Mouse (Mus musculus) urinary bladder, postnatal 36 days (tissue): ENCODE data around the gene Kcnc4.

Source experiments
- DNase-seq, 2 experiments: peaks; one replicate each; pipeline ENCODE4 v3.0.0; 2022; ENCODE audit warnings: low spot score in 2 of 2, mixed read lengths in 1 of 2

Gene Kcnc4

GRCm38 (mm10) chr3:107458104-107458503 is 1.2 kb downstream of the Kcnc4 start:
- DNase-seq = no peak

DNA sequence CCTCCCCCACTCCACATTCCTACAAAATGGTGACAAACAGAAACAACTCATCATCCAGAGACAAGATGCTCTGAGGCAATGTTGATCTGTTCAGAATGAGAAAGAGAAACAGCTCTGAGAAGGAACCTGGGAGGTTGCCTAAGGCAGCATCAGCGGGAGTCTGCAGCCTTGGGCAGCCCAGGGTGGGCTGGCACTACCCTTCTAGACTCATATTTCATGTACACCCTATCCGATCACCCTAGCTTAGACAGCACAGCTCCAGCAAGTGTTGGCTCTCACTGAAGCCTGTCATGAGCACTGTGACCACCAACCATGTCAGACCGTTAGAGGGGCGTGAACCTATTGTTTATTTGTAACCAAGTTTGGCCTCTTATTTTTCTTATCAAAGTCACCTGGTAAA is 5.1 kb downstream of the Kcnc4 start:
- DNase-seq = no peak

GRCm38 (mm10) chr3:107446822-107447221 is 12.5 kb downstream of the Kcnc4 start:
- no peak for DNase-seq

DNA sequence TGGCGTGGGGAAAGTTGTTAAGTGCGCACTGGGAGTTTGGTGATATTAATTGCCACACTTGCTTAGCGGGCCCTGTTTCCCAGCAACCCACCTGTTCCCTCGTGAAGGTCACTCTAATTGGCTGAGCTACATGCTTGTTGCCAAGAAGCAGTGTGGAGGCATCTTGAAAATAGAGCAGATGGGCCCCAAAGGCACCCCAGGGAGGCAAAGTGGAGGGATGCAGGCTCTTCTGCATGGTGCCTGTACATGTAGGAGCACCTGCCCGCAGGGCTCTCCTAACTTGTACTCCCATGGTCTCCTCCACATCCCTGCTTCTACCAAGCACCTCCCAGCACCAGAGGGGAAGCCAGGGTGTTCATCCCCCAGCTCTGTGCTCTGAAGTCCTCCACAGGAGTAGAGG is 15.5 kb downstream of the Kcnc4 start:
- DNase-seq = no peak

DNA sequence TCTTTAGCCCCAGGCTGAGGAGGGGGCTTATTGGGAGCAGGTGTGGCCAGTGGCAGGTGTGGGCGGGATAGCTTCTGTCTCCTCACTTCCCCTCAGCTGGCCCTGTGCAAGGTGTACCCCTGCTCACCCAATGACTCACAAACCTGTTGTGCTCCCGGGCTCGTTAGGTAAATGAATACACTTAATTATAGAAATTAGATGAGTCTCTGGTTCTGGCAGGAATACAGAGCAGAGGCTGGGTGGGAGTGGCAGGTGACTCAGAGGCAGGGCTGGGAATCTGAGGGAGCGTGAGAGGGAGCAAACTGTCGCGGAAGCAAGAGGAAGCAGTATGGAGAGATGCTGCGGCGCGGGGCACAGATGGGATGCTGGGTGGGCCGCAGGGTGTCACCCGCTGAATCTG is 17.2 kb downstream of the Kcnc4 start:
- no peak for DNase-seq

GRCm38 (mm10) chr3:107441306-107441705 is 18.0 kb downstream of the Kcnc4 start:
- DNase-seq = no peak

GRCm38 (mm10) chr3:107439280-107439679 is 20.1 kb downstream of the Kcnc4 start:
- no peak for DNase-seq

GRCm38 (mm10) chr3:107437666-107438065 is 21.7 kb downstream of the Kcnc4 start:
- no peak for DNase-seq

DNA sequence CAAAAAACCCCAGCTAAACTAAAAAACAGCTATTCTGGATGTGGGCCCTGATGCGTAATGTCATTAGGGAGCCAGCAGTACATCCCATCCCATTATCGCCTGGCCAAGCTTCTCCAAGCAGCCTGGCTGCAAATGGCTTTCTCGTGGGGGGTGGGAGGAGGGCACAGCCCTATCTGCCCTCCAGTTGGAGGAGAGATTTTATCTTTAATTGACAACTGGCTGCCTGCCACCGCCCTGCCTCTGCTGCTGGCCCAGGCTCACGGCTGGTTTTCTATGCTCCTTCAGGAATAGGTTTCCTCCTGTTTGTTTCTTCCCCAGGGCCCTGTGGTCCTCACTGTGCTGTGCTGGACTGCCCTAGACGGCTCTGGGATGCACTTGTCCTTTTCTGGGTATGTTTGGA is 22.9 kb downstream of the Kcnc4 start:
- no peak for DNase-seq

DNA sequence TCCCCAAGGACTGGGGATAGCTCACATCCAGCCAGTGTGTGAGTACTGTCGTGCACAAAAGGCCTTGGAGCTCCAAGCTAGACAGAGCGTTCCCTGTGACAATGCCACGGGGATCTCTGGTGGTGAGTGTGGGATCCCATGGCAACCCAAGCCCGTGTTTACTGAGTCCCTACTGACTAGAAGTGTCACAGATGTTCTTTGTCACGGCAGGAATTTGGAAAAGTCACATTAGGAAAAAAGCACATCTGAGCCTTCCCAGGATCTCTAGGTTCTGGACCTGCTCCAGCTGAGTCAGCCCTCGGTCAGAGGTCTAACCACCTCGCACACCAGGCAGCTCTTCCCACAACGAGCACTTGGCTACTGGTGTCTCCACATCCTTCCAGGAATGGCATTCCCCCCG is 25.7 kb downstream of the Kcnc4 start:
- no peak for DNase-seq

DNA sequence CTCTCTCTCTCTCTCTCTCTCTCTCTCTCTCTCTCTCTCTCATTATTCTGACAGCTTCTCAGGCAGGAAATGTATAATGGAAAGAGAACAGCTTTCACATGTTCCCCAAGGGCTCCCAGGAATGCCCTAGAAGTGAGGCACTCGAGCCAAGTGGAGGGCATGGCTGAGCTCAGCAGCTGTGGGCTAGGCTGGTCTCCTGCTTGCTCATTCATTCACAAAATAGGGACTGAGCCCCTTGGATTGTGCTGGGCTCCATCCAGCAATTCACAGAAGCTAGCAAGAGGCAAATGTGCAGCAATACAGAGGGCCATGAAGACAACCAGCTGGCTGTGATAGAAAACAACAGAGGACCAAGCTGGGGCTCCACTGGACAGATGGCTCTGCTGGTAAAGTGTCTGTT is 28.1 kb downstream of the Kcnc4 start:
- no peak for DNase-seq

DNA sequence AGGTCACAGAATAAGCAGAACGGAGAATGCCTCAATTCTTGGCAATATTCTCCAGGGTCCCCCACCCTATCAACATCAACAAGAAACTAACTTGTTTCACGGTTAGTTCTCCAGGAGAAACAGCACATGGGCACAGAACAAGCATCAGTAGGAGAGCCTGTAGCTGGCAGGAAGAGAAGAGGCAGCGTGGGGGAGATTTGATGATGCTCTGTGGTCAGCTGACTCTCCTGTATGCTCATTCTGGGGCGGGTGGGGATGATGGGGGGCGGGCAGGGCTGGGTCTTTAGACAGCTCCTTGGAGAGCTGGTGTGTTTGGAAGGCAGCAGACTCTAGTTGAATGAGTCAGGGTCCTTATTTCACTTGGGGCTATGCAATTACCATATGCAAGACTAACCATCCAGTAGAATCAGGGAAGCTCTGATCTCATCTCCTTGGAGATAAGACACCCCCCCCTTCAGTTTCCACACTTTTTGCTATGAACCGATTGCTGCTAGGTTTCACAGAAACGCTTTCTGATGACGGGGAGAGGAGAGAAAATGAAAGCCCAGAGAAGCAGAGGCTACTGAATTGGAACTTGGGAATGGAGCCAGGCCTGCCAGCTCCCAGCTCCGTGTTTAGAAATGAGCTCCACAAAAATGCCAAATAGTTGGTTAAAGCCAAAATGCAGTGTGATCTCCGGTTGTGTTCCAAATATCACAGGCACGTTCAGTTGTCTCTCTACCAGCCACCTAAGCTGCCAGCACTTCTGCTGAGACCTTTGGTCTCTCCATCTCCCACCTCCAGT is 34.9 kb downstream of the Kcnc4 start:
- DNase-seq = no peak

- DNase-seq = no peak
Measured at GRCm38 (mm10) chr3:107420156-107420555, 39.2 kb downstream of the Kcnc4 start.

- DNase-seq = no peak
Measured at GRCm38 (mm10) chr3:107417287-107417644, 42.1 kb downstream of the Kcnc4 start.

- DNase-seq = no peak
Measured at GRCm38 (mm10) chr3:107416541-107417286, 42.6 kb downstream of the Kcnc4 start.

DNA sequence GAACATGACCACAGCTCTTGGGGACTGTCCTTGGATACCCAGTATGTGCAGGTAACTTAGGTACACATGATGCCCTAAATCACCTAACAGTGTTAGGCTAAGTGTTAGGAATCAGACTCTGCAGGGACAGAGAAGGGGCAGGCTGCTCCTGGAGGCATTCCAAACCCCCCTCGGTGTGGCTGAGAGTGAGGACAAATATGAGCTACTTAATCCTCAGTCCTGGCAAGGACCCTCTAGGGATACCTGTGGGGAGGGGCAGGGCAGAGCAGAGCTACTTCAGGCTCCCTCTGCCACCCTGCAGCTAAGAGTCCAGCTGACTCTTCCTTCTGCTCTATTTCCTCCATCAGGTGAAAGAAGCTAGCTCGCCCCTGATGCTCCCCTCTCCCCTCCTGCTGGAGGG is 46.3 kb downstream of the Kcnc4 start:
- no peak for DNase-seq

GRCm38 (mm10) chr3:107412509-107412908 is 46.8 kb downstream of the Kcnc4 start:
- no peak for DNase-seq

DNA sequence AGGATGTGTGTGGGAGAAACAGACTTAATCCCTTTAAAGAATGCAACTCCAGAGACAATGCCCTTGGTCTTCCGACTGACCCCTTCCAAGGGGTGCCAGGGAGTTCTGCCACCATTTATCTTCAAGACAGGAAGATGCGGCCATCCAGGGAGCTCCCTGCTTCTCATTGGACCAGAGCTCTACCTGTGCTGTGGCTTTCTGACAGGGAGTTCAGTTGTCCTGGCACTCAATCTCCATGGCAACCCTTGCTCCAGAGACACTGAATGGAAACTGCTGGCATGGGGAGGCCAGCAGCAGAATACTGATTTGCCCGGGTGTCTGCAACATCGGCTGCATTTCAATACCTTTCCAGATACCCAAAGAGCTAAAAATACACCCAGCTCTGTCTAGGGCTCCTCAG is 47.7 kb downstream of the Kcnc4 start:
- DNase-seq = no peak

DNA sequence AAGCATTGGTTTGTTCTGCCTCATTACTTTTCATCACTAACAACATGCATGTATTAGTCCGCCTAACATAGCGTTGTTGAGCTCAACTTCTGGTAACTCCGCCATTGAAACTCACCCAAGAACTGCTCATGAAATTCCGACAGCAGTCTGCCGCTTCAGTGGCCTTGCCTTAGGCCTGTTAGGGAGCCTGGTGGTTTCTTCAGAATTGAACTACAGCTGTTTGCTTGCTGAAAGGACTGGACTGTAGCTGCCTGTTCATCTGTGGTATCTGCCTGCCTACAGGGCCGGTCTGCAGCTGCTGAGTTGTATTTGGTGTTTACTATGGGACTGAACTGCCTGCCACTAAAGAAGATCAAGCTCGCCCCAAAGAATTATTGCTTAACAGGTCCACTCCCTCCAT is 58.0 kb downstream of the Kcnc4 start:
- no peak for DNase-seq

- no peak for DNase-seq
Measured at GRCm38 (mm10) chr3:107399991-107400640, 59.2 kb downstream of the Kcnc4 start.

DNA sequence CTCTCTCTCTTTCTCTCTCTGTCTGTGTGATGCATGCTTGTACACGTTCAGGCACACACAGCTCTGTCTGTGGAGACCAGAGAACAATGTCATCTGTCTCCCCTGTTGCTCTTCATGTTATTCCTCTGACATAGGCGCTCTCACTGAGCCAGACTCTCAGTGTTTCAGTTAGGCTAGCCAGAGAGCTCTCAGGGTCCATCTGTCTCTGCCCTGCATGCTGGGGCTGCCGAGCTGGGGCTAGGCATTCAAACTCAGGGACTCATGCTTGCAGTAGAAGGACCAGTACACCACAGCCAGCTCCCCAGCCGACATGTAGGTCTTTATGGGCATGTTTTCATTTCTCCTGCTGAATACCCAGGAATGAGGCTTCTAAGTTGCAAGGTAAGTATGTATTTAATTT is 68.2 kb downstream of the Kcnc4 start:
- no peak for DNase-seq
